Mouse (Mus musculus): ENCODE data around the gene Tcf7l2.

The Tcf7l2 gene

GRCm38 (mm10) chr19:55911941-55912340, 170.3 kb downstream of the Tcf7l2 start:
- DNase-seq (ENCODE audit: low spot score): no peak

GRCm38 (mm10) chr19:55912813-55913212, 171.2 kb downstream of the Tcf7l2 start:
- DNase-seq (ENCODE audit: low spot score): no peak

- no peak for DNase-seq (ENCODE audit: low spot score)
These were observed 172.0 kb downstream of the Tcf7l2 start for GRCm38 (mm10) chr19:55913585-55913984.

GRCm38 (mm10) chr19:55914614-55915211, 173.1 kb downstream of the Tcf7l2 start:
- no peak for DNase-seq (ENCODE audit: low spot score)

- DNase-seq (ENCODE audit: low spot score): no peak
These were observed 173.9 kb downstream of the Tcf7l2 start for GRCm38 (mm10) chr19:55915506-55915905.

- DNase-seq (ENCODE audit: low spot score): no peak
These were observed 174.6 kb downstream of the Tcf7l2 start for GRCm38 (mm10) chr19:55916211-55916610.

GRCm38 (mm10) chr19:55923789-55924426, 182.3 kb downstream of the Tcf7l2 start:
- no peak for DNase-seq (ENCODE audit: low spot score)

GRCm38 (mm10) chr19:55924800-55925199, 183.2 kb downstream of the Tcf7l2 start:
- DNase-seq (ENCODE audit: low spot score): no peak

GRCm38 (mm10) chr19:55925425-55925803, 183.8 kb downstream of the Tcf7l2 start:
- peak; percentile 69 for DNase-seq (ENCODE audit: low spot score)

GRCm38 (mm10) chr19:55925804-55926521, 184.3 kb downstream of the Tcf7l2 start:
- peak; percentile 56 for DNase-seq (ENCODE audit: low spot score)

- DNase-seq (ENCODE audit: low spot score): no peak
These were observed 185.4 kb downstream of the Tcf7l2 start for GRCm38 (mm10) chr19:55926858-55927673.

GRCm38 (mm10) chr19:55927674-55928061, 186.0 kb downstream of the Tcf7l2 start:
- DNase-seq (ENCODE audit: low spot score): no peak

GRCm38 (mm10) chr19:55928674-55929073, 187.1 kb downstream of the Tcf7l2 start:
- DNase-seq (ENCODE audit: low spot score): no peak

- no peak for DNase-seq (ENCODE audit: low spot score)
These were observed 190.0 kb downstream of the Tcf7l2 start for GRCm38 (mm10) chr19:55931642-55932041.

GRCm38 (mm10) chr19:55933947-55934729, 192.5 kb downstream of the Tcf7l2 start:
- no peak for DNase-seq (ENCODE audit: low spot score)

GRCm38 (mm10) chr19:55934730-55935003, 193.0 kb downstream of the Tcf7l2 start:
- no peak for DNase-seq (ENCODE audit: low spot score)

- no peak for DNase-seq (ENCODE audit: low spot score)
These were observed 195.4 kb downstream of the Tcf7l2 start for GRCm38 (mm10) chr19:55937026-55937425.

- no peak for DNase-seq (ENCODE audit: low spot score)
These were observed 196.8 kb downstream of the Tcf7l2 start for GRCm38 (mm10) chr19:55938254-55939046.

GRCm38 (mm10) chr19:55939090-55939489, 197.5 kb downstream of the Tcf7l2 start:
- DNase-seq (ENCODE audit: low spot score): no peak

- DNase-seq (ENCODE audit: low spot score): no peak
These were observed 198.1 kb downstream of the Tcf7l2 start for GRCm38 (mm10) chr19:55939719-55940118.

All from testis, postnatal 10 days (tissue).